Mouse (Mus musculus) ES-E14 (cell line): Measurements from ENCODE around the gene Olfr913. TPM values are rescaled to one million over a fixed set of nuclear protein-coding genes. Genes with fewer than 3 reads are reported as not detected.

Experiments used
- DNase-seq: peaks from one replicate; pipeline ENCODE4 v3.0.0-alpha.2; 2013; ENCODE audit warnings: low read depth, low spot score
- H3K27ac ChIP-seq: 2 replicates; pipeline ENCODE4 v1.5.1; 2012; ENCODE audit warnings: low read depth, mild to moderate bottlenecking, low read length, moderate library complexity, mixed read lengths; ENCODE audit not compliant: poor library complexity, insufficient read depth, severe bottlenecking
- H3K36me3 ChIP-seq: 2 replicates; pipeline ENCODE4 v1.6.1; 2012; ENCODE audit warnings: mild to moderate bottlenecking, low read length, moderate library complexity, mixed read lengths; ENCODE audit not compliant: control insufficient read depth, poor library complexity, insufficient read depth, severe bottlenecking
- H3K4me1 ChIP-seq, 2 experiments: fragments of 150-350 bp in 1 of 2; sonication (generic) in 1 of 2; 2 replicates each; pipeline ENCODE4 v1.6.1; 2012; ENCODE audit warnings: low read length in 2 of 2, mild to moderate bottlenecking in 1 of 2, mixed read lengths in 1 of 2; ENCODE audit not compliant: control insufficient read depth in 2 of 2, insufficient read depth in 2 of 2, poor library complexity in 1 of 2
- H3K4me3 ChIP-seq, 2 experiments: fragments of 150-350 bp in 1 of 2; sonication (generic) in 1 of 2; 2 replicates each; pipeline ENCODE4 v1.5.1; 2012; ENCODE audit warnings: low read length in 2 of 2, low read depth in 1 of 2, mild to moderate bottlenecking in 1 of 2, mixed read lengths in 1 of 2; ENCODE audit not compliant: insufficient read depth in 1 of 2, poor library complexity in 1 of 2, severe bottlenecking in 1 of 2
- H3K9ac ChIP-seq: 2 replicates; pipeline ENCODE4 v1.6.1; 2012; ENCODE audit warnings: low read depth, mild to moderate bottlenecking, low read length, mixed read lengths; ENCODE audit not compliant: poor library complexity, insufficient read depth, severe bottlenecking
- H3K9me3 ChIP-seq: fragments of 150-350 bp; sonication (generic); 2 replicates; pipeline ENCODE4 v1.6.1; 2012; ENCODE audit warnings: low read depth, mild to moderate bottlenecking, low read length; ENCODE audit not compliant: control insufficient read depth, insufficient read depth
- CHD2 ChIP-seq: IDR thresholded peaks from 2 replicates; pipeline ENCODE4 v1.6.1; 2014; ENCODE audit warnings: mild to moderate bottlenecking, low read depth, low read length, inconsistent platforms
- HCFC1 ChIP-seq: IDR thresholded peaks from 2 replicates; pipeline ENCODE4 v1.6.1; 2012; ENCODE audit warnings: low read length, inconsistent platforms, borderline replicate concordance; ENCODE audit not compliant: insufficient read depth
- MAFK ChIP-seq: IDR thresholded peaks from 2 replicates; pipeline ENCODE4 v1.6.1; 2014; ENCODE audit warnings: mild to moderate bottlenecking, low read depth, low read length, inconsistent platforms; ENCODE audit not compliant: insufficient read depth
- ZC3H11A ChIP-seq: IDR thresholded peaks from 2 replicates; pipeline ENCODE4 v1.6.1; 2012; ENCODE audit warnings: low read depth, mild to moderate bottlenecking, inconsistent platforms, low read length, borderline replicate concordance
- ZNF384 ChIP-seq: IDR thresholded peaks from 2 replicates; pipeline ENCODE4 v1.6.1; 2012; ENCODE audit warnings: low read depth, low read length, inconsistent platforms
- in situ Hi-C, 2 experiments: fragments of 600-800 bp; cut with MboI; formaldehyde crosslinking; loops; one replicate each; pipeline ENCODE4 v1.15.1; 2025; ENCODE audit warnings: low sequenced_read_pairs in 2 of 2, inconsistent platforms in 1 of 2; ENCODE audit not compliant: unreplicated experiment in 2 of 2
- total RNA-seq: library from RNA; depleted of rRNA; stranded (reverse); fragments of 300-350 nt; gene quantifications from 2 replicates; pipeline ENCODE4 v1.2.3, GENCODE M21; 2012; rRNA removed

Gene Olfr913
- total RNA-seq, result not detected in 2 replicates

DNA sequence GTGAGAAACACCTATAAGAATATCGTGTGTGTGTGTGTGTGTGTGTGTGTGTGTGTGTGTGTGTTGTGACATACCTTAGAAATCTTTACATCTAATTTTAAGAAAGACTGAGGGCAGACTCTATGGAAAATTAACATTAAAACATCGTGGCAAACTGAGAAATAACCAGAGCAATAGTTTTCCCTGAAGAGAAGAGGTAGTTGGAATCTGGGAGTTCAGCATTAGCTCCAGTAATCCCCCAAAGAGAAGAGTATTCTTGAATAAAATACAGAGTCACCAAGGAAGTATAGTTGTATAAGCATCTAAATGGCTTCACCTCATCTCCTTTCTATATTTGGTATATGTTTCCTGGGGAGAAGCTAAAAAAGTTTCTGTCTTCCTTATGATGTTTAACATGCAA lies at the start of gene Olfr913:
Olfr913 (plus strand) TSS at position 301 of the 400 bp plus-strand sequence.
- Histone ChIP-seq H3K9me3 (no peaks in the 10 kb centered on the region), H3K4me3 (no peak within 1 kb of the TSS), H3K27ac (no peak within 1 kb of the TSS), H3K9ac (no peak within 1 kb of the TSS), H3K36me3 (no peaks in the 10 kb centered on the region), H3K4me1 (no peaks in the 10 kb centered on the region)
- no peak for DNase-seq
- in situ Hi-C loops, result no loop called here
- TF ChIP-seq ZNF384 (no peak), ZC3H11A (no peak), MAFK (no peak), HCFC1 (no peak), CHD2 (no peak)

DNA sequence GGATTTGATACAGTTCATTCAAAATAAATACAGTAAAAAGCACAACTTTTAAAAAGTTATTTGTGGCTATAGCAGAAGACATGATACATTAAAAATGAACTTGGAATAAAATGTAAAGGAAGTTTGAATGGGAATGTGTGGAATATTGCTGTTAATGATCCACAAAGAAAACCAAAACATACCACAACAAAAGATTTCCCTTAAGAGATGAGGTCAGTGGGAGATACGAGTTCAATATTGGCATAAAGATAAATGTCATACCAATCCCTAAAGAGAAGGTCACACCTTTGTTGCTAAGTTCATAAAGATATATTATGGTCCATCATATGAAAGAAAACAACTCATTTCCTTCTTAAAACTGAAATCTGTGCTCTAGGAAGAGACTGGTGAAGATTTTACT lies 12.7 kb upstream of the Olfr913 start, which contains the start of gene Olfr912:
Olfr912 (plus strand) TSS at position 301 of the 400 bp plus-strand sequence.
- in situ Hi-C loops, result no loop called here
- Histone ChIP-seq H3K27ac (no peak within 1 kb of the TSS), H3K36me3 (no peaks in the 10 kb centered on the region), H3K9ac (no peak within 1 kb of the TSS), H3K4me1 (no peaks in the 10 kb centered on the region), H3K9me3 (no peaks in the 10 kb centered on the region), H3K4me3 (no peak within 1 kb of the TSS)
- TF ChIP-seq ZC3H11A (no peak), ZNF384 (no peak), CHD2 (no peak), MAFK (no peak), HCFC1 (no peak)
- no peak for DNase-seq

DNA sequence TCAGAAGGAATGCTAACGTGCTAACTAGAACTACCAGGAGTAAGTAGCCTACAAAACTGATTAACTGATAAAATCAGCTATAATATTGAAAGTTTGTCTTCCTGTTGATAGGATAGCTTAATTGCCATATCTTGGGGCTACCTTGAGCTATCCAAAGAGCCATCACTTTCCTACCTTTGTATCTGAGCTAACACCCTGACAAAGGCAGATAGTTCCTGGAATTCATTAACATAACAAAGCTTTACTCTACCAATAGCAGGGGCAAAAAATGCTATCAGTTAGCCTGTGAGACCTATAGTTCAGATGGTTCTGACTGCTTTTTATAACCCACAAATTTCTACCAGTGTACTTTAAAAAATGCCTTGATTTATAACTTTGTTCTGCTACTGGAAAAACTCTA lies 1.5 kb upstream of the Olfr913 start:
- H3K4me1 ChIP-seq, result no peaks in the 10 kb centered on the region
- H3K4me3 ChIP-seq, result no peak overlapping the region
- DNase-seq, result peak; percentile 16
- in situ Hi-C loops, result no loop called here
- TF ChIP-seq ZNF384 (no peak), MAFK (no peak), ZC3H11A (no peak), HCFC1 (no peak), CHD2 (no peak)
- H3K36me3 ChIP-seq, result no peaks in the 10 kb centered on the region
- no peak overlapping the region for H3K27ac ChIP-seq
- H3K9me3 ChIP-seq, result no peaks in the 10 kb centered on the region
- no peak overlapping the region for H3K9ac ChIP-seq

DNA sequence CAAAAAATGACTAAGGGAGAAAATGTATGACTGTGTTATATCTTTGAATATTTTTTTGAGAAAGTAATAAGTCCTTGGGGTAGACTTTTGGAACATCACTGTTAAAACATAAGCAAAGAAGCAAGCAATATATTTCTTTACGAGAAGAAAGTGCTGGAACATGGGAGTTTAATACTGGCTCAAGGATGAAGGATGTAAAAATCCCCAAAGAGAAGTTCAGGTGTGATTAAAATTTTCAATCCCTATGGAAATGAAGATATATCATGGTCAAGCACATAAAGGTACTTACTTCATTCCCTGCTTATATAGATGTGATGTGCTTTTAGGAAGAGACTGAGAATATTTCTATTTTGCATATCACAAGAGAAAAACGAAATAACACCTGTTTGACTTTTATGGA lies 12.2 kb downstream of the Olfr913 start, which contains the start of gene Olfr914:
Olfr914 (plus strand) TSS at position 301 of the 400 bp plus-strand sequence.
- in situ Hi-C loops, result no loop called here
- TF ChIP-seq MAFK (no peak), ZNF384 (no peak), HCFC1 (no peak), CHD2 (no peak), ZC3H11A (no peak)
- DNase-seq, result no peak

DNA sequence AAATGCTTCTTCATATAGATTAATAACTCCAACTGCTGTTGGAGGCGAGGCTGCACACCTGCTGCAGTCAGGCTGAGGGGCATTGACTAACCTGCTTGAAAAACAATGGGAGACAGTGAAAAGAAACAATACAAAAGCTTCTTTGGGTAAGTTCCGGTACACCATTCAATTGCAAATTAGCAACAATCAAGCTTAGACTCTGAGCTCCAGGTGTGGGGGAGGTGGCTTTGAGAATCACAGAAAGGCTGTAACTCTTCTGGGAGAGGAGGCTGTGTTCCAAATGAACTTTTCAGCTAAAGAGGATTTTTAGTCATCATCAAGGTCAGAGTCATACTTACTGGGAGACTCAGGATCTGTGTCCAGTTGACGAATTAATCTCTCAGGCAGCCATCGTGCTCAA lies 39.8 kb downstream of the Olfr913 start:
- Histone ChIP-seq H3K9ac (no peak overlapping the region), H3K4me1 (no peaks in the 10 kb centered on the region), H3K9me3 (peaks cover 8% of the 10 kb centered on the region), H3K4me3 (no peak overlapping the region), H3K27ac (peak overlapping the region; percentile 47; the same call in 1 of the 2 replicates), H3K36me3 (no peaks in the 10 kb centered on the region; the same call in 1 of the 2 replicates)
- TF ChIP-seq HCFC1 (no peak), ZNF384 (no peak), MAFK (no peak), ZC3H11A (no peak), CHD2 (no peak)
- no peak for DNase-seq
- in situ Hi-C loops, result no loop called here

More for the DNA sequence above, 12.2 kb downstream of the Olfr913 start, which contains the start of gene Olfr914:
- no peak within 1 kb of the TSS for H3K4me3 ChIP-seq
- H3K9me3 ChIP-seq, result no peaks in the 10 kb centered on the region
- H3K27ac ChIP-seq, result no peak within 1 kb of the TSS
- no peaks in the 10 kb centered on the region for H3K36me3 ChIP-seq
- no peak within 1 kb of the TSS for H3K9ac ChIP-seq
- H3K4me1 ChIP-seq, result no peaks in the 10 kb centered on the region

Other genes with a start within 250 kb of the Olfr913 start
- not detected in 2 replicates for gene Olfr898, start 244.3 kb upstream of the Olfr913 start, total RNA-seq
- gene Olfr250, start 225.9 kb upstream of the Olfr913 start, total RNA-seq, result not detected in 2 replicates
- gene Olfr251, start 215.7 kb upstream of the Olfr913 start, total RNA-seq, result not detected in 2 replicates
- gene Olfr147, start 191.1 kb upstream of the Olfr913 start, total RNA-seq, result 0.49 and 0.53 TPM in 2 replicates
- gene Olfr901, start 163.3 kb upstream of the Olfr913 start, total RNA-seq, result 0.26 and 0.58 TPM in 2 replicates
- gene Olfr902, start 145.1 kb upstream of the Olfr913 start, total RNA-seq, result not detected in 2 replicates
- gene Olfr904, start 129.6 kb upstream of the Olfr913 start, total RNA-seq, result not detected in 2 replicates
- gene Olfr905, start 121.7 kb upstream of the Olfr913 start, total RNA-seq, result not detected in 2 replicates
- not detected in 2 replicates for gene Olfr906, start 105.7 kb upstream of the Olfr913 start, total RNA-seq
- not detected in 2 replicates for gene Olfr907, start 97.0 kb upstream of the Olfr913 start, total RNA-seq
- gene Olfr911-ps1, start 71.2 kb upstream of the Olfr913 start, total RNA-seq, result not detected in 2 replicates
- gene Olfr910, start 54.9 kb upstream of the Olfr913 start, total RNA-seq, result not detected in 2 replicates
- gene Olfr912, start 12.6 kb upstream of the Olfr913 start, total RNA-seq, result not detected in 2 replicates
- gene Olfr914, start 12.3 kb downstream of the Olfr913 start, total RNA-seq, result not detected in 2 replicates
- not detected in 2 replicates for gene Olfr916, start 67.1 kb downstream of the Olfr913 start, total RNA-seq
- gene Olfr917, start 73.1 kb downstream of the Olfr913 start, total RNA-seq, result not detected in 2 replicates
- not detected in 2 replicates for gene Olfr918, start 81.8 kb downstream of the Olfr913 start, total RNA-seq
- not detected in 2 replicates for gene Olfr919, start 110.9 kb downstream of the Olfr913 start, total RNA-seq
- 10.4 and 11.9 TPM in 2 replicates for gene Vwa5a, start 125.5 kb downstream of the Olfr913 start, total RNA-seq
- gene Olfr920, start 159.5 kb downstream of the Olfr913 start, total RNA-seq, result 0.09 and 0.11 TPM in 2 replicates
- not detected in 2 replicates for gene Olfr921, start 180.3 kb downstream of the Olfr913 start, total RNA-seq
- not detected in 2 replicates for gene Olfr922, start 221.9 kb downstream of the Olfr913 start, total RNA-seq
- gene Olfr923, start 233.8 kb downstream of the Olfr913 start, total RNA-seq, result not detected in 2 replicates